Mouse (Mus musculus): ENCODE data around the gene Pde4c.

The Pde4c gene

DNA sequence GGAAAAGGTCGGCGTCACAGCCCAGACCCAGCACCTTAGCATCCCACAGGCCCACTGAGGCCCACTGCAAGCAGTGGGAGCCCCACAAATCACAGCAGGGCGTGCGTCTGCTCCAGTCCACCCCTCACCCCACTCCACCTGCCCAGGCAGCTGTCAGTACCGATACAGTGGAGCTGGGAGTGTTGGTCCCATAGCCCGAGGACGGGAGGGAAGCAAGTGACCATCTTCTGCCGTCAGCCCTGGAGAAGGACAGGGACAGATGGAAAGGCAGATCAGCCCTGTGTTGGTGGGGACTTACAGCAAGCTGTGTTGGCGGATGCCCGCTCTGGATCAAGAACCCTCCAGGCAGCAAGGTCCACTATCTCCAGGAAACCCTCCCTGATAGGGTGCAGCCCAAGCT, 65.5 kb downstream of the Pde4c start:
- DNase-seq (ENCODE audit: extremely low spot score): no peak

DNA sequence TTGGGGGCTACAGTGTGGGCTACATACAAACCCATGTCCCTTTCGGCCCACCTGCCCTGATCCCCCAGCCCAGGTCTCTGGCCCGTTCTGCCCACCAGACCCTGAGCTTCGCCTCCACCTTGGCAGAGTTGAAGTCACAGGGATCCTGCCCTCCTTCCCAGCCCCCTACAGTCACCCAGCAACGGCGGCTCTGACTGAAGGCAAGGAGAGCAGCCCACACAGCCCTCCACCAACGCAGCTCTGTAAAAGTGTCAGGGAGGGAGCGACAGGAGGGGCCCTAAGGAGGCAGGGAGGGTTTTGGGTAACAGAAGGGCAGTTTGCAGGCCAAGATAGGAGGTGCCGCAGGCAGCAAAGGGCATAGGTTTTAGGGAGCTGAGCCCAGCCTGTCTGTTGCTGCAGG, 67.3 kb downstream of the Pde4c start:
- no peak for DNase-seq (ENCODE audit: extremely low spot score)

DNA sequence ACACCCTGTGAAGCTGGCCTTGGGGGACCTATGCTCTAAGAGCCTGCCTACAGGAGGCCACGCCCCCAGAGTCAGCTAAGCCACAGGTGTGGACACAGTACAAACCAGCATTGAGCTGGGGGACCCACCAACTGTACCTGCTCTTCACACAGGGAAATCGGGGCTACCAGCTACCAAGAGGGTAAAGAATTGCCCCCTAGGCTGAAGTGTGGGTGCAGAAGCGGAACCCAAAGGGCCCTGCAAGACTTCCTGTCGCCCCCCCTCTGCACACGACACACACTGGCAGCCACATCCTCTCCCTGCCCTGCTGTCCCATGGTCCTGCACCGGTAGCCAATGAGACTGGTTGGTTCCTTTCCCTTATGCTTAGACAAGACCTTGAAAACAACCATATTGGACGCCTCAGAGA, 67.8 kb downstream of the Pde4c start:
- DNase-seq (ENCODE audit: extremely low spot score): no peak

DNA sequence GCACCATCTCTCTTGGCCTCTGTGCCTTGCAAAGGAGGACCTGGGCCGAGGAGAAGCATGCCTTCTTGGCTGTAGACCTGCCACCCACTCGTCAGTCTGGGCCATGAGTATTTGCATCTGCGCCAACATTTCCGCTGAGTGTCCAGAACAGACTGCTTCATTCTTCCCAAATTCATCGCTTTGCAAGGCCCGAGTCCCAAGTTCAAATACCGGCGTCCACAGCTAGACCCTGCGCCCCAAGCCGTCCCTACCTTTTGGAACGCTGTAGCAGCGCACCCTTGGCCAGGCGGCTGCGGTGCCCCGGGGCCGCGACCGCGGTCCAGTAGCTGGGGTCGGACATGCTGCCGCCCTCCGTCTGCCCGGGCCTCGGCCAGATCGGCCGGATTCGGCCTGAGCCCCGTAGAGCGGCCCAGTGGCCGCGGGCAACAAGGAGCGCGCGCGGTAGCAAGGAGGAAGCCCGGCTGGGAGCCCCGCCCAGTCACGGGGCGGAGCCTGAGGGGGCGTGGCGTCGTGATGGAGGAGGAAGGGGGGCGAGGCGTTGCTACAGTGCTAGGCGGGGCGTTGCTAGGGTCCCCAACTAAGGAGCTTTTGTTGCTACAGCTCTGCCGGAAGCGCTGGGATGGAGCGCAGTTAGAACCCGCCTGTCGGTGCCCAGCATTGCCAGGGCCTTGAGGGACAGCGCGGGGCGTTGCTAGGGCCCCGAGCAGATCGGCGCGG, 68.6 kb downstream of the Pde4c start:
- DNase-seq (ENCODE audit: extremely low spot score): peak; percentile 98

GRCm38 (mm10) chr8:70792700-70793099, 69.2 kb downstream of the Pde4c start:
- no peak for DNase-seq (ENCODE audit: extremely low spot score)

- no peak for DNase-seq (ENCODE audit: extremely low spot score)
Measured at GRCm38 (mm10) chr8:70794215-70794614, 70.7 kb downstream of the Pde4c start.

- no peak for DNase-seq (ENCODE audit: extremely low spot score)
Measured at GRCm38 (mm10) chr8:70795370-70795769, 71.8 kb downstream of the Pde4c start.

DNA sequence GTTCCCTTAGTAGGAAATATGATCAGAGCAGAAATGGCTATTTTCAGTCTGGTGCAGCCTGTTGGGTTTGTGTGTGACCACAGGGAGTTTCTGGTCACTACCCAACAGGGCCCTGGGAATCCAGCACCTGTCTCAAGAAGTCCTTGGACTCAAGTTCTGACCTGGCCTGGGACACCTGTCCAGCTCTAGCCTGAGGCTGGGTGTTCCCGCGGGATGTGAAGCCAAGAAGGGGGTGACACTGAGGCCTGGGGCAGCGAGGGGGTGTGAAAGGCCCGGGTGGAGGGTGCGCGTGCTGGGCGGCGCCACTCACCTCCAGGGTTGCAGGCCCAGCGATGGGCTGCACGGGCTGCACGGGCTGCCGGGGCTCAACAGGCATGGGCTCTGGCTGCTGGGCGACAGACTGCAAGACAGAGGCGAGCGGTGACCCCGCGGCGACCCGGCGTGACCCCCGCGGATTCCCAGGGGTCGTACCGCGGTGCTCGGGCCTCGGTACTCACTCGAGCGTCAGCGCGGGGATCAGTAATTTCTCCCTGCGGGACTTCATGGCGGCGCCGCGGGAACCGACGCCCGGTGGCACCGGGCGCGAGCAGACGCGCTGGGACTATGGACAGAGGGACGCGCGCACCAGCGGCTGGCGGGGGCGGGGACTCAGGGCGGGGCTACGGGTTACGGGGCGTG, 73.0 kb downstream of the Pde4c start:
- DNase-seq (ENCODE audit: extremely low spot score): no peak

DNA sequence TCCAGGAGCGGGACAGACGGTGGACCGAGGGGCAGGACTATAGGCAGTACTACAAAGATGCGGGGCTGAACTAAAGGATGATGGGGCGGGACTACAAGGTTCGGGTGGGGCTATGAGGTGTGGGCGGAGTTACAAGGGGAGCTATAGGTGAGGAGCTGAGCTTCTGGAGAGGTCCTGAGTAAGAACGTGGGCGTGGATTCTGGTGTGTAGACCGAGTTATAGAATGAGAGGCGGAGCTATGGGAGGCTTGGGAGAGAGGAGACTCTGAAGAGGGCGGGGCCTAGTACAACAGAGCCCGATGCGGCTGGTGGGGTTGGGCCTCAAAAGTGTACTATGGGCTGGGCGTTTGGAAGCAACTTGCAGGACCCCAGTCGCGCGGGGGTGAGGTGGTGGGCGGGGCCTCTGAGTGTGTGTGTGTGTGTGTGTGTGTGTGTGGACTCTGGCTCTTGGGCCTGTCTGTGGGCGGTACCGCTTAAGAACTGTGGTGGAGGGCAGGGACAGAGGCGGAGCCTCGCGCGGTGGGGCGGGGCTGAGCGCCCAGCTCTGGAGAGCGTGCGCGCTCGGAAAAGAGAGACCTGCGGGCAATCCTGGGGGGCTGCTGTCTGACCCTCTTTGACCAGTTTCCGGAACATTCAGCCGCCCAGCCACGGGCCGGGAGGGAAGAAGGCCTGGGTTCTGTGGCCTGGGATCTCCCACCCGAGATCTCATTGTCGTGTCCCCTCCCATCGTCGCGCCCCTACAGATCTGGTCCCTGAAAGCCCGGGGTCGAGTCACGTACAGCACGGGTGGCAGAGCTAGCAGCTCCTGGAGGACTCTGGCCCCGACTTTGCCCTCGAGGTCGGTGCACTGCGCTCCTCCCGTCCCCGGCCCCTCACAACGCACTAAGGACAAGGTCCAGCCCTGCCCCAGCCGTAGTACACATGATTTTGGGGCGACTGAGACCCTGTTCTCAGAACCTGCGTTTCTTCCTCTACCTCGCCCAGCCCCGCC, 73.9 kb downstream of the Pde4c start:
- peak; percentile 94 for DNase-seq (ENCODE audit: extremely low spot score)

DNA sequence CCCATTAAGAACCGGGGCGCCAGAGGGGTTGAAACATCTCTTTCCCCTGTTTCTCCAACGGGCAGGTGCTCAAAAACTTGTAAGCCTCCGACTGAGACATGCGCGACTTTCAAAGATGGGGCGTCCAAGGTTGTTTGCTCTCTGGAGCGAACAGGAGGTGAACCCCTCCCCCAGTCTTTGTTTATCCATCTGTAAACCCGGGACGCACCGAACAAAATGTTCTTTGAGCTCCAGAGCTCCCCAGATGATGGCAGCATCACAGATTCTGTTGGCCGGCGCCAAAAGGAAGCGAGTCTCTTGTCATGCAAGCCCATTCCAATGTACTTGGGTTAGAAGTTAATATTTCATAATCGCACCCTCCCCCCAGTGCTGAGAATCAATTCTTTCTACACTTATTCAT, 74.8 kb downstream of the Pde4c start:
- no peak for DNase-seq (ENCODE audit: extremely low spot score)

DNA sequence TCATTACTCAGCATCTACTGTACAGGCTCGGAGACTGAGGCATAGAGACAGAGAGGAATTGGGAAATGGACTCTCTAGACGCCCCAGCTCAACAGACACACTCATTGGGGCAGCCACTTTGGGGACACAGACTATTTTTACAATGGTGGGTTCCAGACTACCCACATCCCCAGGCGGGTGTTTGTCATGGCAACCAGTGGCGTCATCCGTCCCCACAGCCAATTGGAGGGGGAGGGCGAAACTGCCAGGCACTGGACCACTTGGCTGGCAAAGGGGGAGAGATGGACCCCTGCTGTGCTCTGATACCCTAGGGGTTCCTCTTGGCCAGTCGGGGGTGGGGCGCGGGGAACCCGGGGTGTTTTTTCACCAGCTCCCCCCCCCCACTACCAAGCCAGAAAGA, 77.1 kb downstream of the Pde4c start:
- no peak for DNase-seq (ENCODE audit: extremely low spot score)
